Mouse (Mus musculus) forebrain, embryonic 16.5 days (tissue): ENCODE results near the gene Tdp1. TPM values are rescaled to one million over a fixed set of nuclear protein-coding genes. Genes with fewer than 3 reads are reported as not detected.
A peak's percentile ranks its signal among the peaks of the same experiment; 100 is the strongest.

ENCODE experiments used
- ATAC-seq: fragments of 200-750 bp; cut with Nextera tagmentation; 2 replicates; pipeline ENCODE4 v1.8.0; 2017; ENCODE audit warnings: mild to moderate bottlenecking, moderate library complexity
- H3K27ac ChIP-seq: fragments of 300-500 bp; sonication (generic); 2 replicates; pipeline ENCODE4 v1.5.1; 2014; ENCODE audit warnings: low read length, control low read depth
- H3K27me3 ChIP-seq: fragments of 300-500 bp; sonication (generic); replicated peaks from 2 replicates; pipeline ENCODE4 v1.6.1; 2014; ENCODE audit warnings: low read length; ENCODE audit not compliant: control insufficient read depth, insufficient read depth
- H3K36me3 ChIP-seq: fragments of 300-500 bp; sonication (generic); 2 replicates; pipeline ENCODE4 v1.6.1; 2014; ENCODE audit not compliant: control insufficient read depth, insufficient read depth
- H3K4me1 ChIP-seq: fragments of 300-500 bp; sonication (generic); replicated peaks from 2 replicates; pipeline ENCODE4 v1.6.1; 2014; ENCODE audit warnings: low read length; ENCODE audit not compliant: control insufficient read depth, insufficient read depth
- H3K4me2 ChIP-seq: fragments of 300-500 bp; sonication (generic); 2 replicates; pipeline ENCODE4 v1.6.1; 2014; ENCODE audit warnings: mild to moderate bottlenecking, low read length, control low read depth
- H3K4me3 ChIP-seq: fragments of 300-500 bp; sonication (generic); replicated peaks from 2 replicates; pipeline ENCODE4 v1.5.1; 2014; ENCODE audit warnings: mild to moderate bottlenecking, low read length, control low read depth
- H3K9ac ChIP-seq: fragments of 300-500 bp; sonication (generic); replicated peaks from 2 replicates; pipeline ENCODE4 v1.6.1; 2014; ENCODE audit warnings: low read depth, low read length, control low read depth
- H3K9me3 ChIP-seq: fragments of 300-500 bp; sonication (generic); 2 replicates; pipeline ENCODE4 v1.6.1; 2016; ENCODE audit warnings: low read length; ENCODE audit not compliant: control insufficient read depth
- WGBS: fragments of 180-500 bp; shearing (Covaris S2); extraction: QIAGEN DNeasy Blood & Tissue Kit; methylation state at CpG from one replicate; pipeline ENCODE4 v1.1.7; 2014; 5-methylcytosine and 5-hydroxymethylcytosine counted together
- polyA plus RNA-seq: library from polyadenylated mRNA; unstranded; fragments of >200 nt; fragmentation: Nextera tagmentation; extraction: Ambion mirVana; gene quantifications from 2 replicates; pipeline ENCODE4 v1.2.1, GENCODE M21; 2015

Gene Tdp1
- polyA plus RNA-seq, 1 experiment from 2014 or later = 73.7 TPM

DNA sequence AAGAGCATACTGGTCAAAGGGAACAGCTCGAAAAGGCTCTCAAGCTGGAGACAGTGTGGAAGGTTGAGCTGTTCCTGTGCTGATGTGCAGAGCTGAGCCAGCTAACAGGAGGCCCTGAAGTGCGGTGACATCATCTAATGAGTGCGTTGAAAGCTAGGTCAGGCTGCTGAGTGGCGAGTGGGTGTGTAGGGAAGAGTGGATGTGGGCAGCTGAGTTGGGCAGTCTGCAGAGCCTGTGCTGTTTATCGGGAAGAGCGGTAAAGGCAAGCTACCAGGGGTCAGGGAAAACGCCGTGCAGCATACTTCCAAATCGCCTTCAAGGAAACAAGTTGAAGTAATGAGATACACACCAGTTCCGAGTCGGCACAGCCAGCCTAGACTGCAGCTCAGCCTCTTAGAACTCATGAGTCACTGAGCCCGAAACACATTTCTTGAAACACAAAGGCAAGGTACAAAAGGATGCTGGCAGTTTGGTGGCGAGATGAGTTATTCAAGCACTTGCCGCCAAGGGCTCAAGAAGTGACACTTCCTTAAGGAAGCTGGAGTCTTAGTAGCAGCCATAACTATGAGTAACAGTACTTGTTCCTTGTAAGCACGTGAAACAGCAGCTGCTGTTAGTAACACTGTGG is 33.6 kb downstream of the Tdp1 start:
- H3K9me3 ChIP-seq = no peaks in the 10 kb centered on the region
- no peaks in the 10 kb centered on the region for H3K27me3 ChIP-seq
- H3K4me3 ChIP-seq = no peak overlapping the region
- no peak for ATAC-seq
- WGBS = 86% methylated on average over 15 of the region's 15 CpGs
- H3K4me2 ChIP-seq = no peak overlapping the region
- H3K9ac ChIP-seq = no peak overlapping the region
- H3K4me1 ChIP-seq = peaks cover 3% of the 10 kb centered on the region
- H3K27ac ChIP-seq = no peak overlapping the region
- peaks cover 17% of the 10 kb centered on the region; the same call in 1 of the 2 replicates for H3K36me3 ChIP-seq

DNA sequence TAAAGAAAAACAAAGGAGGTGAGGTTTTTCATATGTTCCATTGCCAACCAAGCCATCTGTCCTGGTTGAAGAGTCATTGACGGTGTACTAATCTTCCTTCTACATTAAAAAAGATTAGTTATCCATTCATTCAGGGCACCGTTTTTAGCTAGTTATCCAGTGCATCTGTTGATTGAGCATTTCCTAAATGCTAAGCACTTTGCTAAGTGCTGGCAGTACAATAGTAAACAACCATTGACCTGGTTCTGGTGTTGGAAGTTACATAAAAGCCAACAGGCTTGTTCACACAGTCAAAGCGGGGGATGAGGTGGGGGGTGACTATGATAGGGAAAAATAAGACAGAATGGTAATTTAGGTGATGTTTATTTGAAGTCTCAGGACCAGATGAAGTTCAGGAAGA is 35.3 kb downstream of the Tdp1 start:
- Histone ChIP-seq H3K9ac (no peak overlapping the region), H3K4me1 (peaks cover 12% of the 10 kb centered on the region), H3K27me3 (no peaks in the 10 kb centered on the region), H3K9me3 (no peaks in the 10 kb centered on the region), H3K27ac (no peak overlapping the region), H3K4me2 (no peak overlapping the region), H3K4me3 (no peak overlapping the region), H3K36me3 (peaks cover 13% of the 10 kb centered on the region; the same call in 1 of the 2 replicates)
- no peak for ATAC-seq
- WGBS = 82% methylated on average over 3 of the region's 3 CpGs

DNA sequence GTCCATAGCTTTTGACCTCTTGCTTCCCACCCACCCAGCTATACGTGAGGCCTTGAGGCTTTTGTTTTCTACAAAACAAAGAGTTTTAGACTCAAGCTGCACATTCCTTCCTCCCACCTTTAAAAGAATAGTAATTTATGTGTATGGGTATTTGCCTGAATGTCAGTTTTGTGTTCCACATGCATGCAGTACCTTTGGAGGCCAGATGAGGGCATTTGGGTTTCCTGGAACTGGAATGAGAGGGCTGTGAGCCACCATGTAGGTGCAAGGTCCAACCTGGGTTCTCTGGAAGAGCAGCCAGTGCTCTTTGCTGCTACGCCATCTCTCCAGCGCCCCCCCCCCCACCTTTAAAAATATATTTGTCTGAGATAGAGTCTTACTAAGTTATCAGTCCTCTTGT is 36.7 kb downstream of the Tdp1 start:
- Histone ChIP-seq H3K27me3 (no peaks in the 10 kb centered on the region), H3K4me3 (no peak overlapping the region), H3K4me2 (no peak overlapping the region), H3K4me1 (peaks cover 12% of the 10 kb centered on the region), H3K27ac (no peak overlapping the region), H3K36me3 (peaks cover 9% of the 10 kb centered on the region; the same call in 1 of the 2 replicates), H3K9ac (no peak overlapping the region), H3K9me3 (no peaks in the 10 kb centered on the region)
- no peak for ATAC-seq
- WGBS = 77% methylated on average over 3 of the region's 3 CpGs

DNA sequence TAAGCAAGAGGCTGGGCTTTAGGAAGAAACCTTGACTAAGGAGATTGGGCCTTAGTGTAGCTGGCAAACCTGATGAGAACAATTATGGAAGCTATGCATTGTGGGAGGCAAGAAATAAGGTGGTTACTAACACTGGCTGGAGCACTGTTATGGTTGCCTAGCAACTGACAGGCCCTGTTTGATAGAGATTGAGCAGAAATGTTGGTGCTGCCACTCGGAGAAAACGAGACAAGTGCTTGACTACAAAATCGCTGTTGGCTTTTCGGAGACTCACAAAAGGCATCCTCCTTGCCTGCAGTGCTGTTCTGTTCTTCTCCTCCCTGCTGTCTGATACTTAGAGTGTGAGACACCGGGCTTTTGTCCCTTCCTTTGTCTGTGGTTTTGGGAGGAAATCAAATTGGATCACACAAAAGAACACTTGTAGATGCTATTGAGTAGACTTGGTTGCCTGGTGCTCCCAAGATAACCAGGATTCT is 38.9 kb downstream of the Tdp1 start:
- 6% methylated on average over 5 of the region's 5 CpGs for WGBS

DNA sequence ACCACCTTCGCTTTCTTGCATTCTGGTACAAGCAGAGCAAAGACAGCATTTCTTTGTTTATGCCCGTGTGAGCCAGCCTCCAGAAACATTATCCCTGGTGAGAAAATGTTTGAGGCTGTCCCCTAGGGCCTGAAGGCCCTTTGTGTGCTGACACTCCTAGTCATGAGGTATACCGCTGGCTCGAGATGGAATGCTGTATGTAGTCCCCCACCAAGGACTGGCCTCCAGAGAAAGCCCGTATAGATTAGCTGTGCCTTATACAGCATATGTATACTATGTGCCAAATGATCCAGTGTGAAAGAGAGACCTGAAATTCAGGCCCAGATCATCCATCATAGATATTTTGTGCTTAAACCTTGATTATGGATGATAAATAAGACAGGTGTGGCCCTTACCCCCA is 39.4 kb downstream of the Tdp1 start:
- Histone ChIP-seq H3K4me1 (peaks cover 12% of the 10 kb centered on the region), H3K27ac (peak overlapping the region; percentile 63)
- 31% methylated on average over 5 of the region's 5 CpGs for WGBS

More for the DNA sequence above, 38.9 kb downstream of the Tdp1 start:
- H3K4me3 ChIP-seq = no peak overlapping the region
- H3K9me3 ChIP-seq = no peaks in the 10 kb centered on the region
- peak; percentile 90 for ATAC-seq
- peaks cover 12% of the 10 kb centered on the region for H3K4me1 ChIP-seq
- H3K36me3 ChIP-seq = peaks cover 5% of the 10 kb centered on the region; the same call in 1 of the 2 replicates
- H3K27ac ChIP-seq = peak overlapping the region; percentile 63
- H3K27me3 ChIP-seq = no peaks in the 10 kb centered on the region
- H3K9ac ChIP-seq = no peak overlapping the region
- H3K4me2 ChIP-seq = no peak overlapping the region

DNA sequence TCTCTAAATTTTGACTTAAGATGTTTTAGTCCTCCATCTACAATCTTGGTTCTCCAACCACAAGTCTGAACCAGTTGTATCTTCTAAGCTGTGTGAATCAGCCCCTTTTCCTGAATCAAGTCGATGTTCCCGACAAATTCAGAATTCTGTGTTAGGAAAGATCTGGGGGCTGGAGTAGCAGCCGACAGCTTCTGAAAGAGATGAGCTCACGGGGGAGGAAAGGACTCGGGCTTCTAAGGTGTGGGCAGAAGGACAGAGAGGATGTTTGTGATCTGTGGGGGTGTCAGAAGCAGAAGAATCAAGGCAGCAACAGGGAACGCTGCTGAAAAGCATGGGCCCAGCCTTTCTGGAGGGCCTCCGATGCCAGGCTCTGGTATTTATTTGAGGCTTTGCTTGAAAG is 44.0 kb downstream of the Tdp1 start:
- Histone ChIP-seq H3K36me3 (no peaks in the 10 kb centered on the region), H3K4me3 (no peak overlapping the region), H3K9ac (no peak overlapping the region), H3K27me3 (no peaks in the 10 kb centered on the region), H3K4me2 (no peak overlapping the region), H3K27ac (no peak overlapping the region), H3K4me1 (peaks cover 5% of the 10 kb centered on the region), H3K9me3 (no peaks in the 10 kb centered on the region)
- ATAC-seq = no peak
- 91% methylated on average over 7 of the region's 7 CpGs for WGBS

More for the DNA sequence above, 39.4 kb downstream of the Tdp1 start:
- no peak overlapping the region for H3K4me2 ChIP-seq
- H3K36me3 ChIP-seq = peaks cover 3% of the 10 kb centered on the region; the same call in 1 of the 2 replicates
- no peak overlapping the region for H3K4me3 ChIP-seq
- H3K9me3 ChIP-seq = no peaks in the 10 kb centered on the region
- 0 out of 2 replicates have a peak, but pooled peaks have one; percentile 36 for ATAC-seq
- H3K27me3 ChIP-seq = no peaks in the 10 kb centered on the region
- H3K9ac ChIP-seq = no peak overlapping the region

DNA sequence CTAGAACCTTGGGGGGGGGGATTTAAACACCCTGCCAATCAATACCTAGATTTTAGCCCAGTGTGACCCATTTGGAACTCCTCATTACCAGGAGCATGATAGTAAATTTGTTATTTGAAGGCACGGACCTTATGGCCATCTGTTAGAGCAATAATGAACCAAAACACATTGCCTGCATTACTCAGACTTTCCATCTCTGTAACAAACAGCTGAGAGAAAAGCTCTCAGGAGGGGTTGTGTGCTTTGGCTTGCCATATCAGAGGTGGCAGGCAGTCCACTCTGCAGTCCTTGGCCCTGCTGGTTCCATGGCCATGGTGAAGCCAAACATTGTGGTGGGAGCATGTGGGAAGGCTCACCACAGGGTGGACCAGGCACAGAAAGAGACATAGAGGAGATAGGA is 44.8 kb downstream of the Tdp1 start:
- 64% methylated on average over 1 of the region's 1 CpGs for WGBS
- Histone ChIP-seq H3K4me2 (no peak overlapping the region), H3K27me3 (no peaks in the 10 kb centered on the region), H3K27ac (no peak overlapping the region), H3K4me3 (no peak overlapping the region), H3K4me1 (no peaks in the 10 kb centered on the region), H3K9ac (no peak overlapping the region), H3K36me3 (no peaks in the 10 kb centered on the region), H3K9me3 (no peaks in the 10 kb centered on the region)
- no peak for ATAC-seq

DNA sequence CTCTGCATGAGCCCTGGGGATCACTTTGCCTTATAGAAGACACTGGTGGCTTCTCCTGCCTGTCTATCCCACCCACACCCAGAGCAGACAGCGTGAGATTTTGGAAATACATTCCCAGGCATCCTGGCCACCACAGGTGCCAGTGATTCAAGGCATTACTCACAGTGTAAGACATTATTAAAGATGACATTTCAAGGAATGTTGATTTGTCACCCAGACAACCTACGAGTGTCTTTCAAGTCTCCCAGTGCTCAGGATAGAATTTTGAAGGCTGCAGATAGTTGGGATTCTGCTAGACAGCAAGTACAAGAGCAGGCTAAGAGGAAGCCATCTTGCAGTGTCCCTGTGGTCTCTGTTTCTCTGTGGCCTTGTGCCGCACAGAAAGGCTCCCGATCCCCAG is 47.9 kb downstream of the Tdp1 start:
- Histone ChIP-seq H3K9ac (no peak overlapping the region), H3K36me3 (no peaks in the 10 kb centered on the region), H3K27ac (no peak overlapping the region), H3K4me1 (no peaks in the 10 kb centered on the region), H3K4me2 (no peak overlapping the region), H3K9me3 (no peaks in the 10 kb centered on the region), H3K4me3 (no peak overlapping the region), H3K27me3 (no peaks in the 10 kb centered on the region)
- WGBS = 95% methylated on average over 4 of the region's 4 CpGs
- ATAC-seq = no peak

DNA sequence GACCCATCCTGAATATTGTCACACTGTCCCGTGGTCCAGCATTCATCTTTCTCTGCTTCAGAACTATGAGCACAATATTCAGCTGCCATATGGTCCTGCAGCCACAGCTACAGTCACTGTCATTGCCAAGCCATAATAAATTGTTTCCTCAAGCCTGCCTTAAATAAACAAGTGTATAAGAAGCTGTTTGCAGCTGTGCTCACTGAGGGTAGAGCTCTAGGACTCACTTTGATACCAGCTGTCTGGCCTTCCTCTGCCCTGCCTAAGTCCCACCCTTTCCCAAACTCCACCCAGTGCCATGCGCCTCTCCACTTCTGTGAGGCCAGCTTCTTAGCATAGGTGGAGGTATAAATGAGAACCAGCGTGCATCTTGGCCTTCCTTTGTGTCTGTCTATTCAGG is 49.3 kb downstream of the Tdp1 start:
- Histone ChIP-seq H3K9ac (no peak overlapping the region), H3K4me1 (no peaks in the 10 kb centered on the region), H3K27ac (no peak overlapping the region), H3K36me3 (no peaks in the 10 kb centered on the region), H3K9me3 (no peaks in the 10 kb centered on the region), H3K4me2 (no peak overlapping the region), H3K4me3 (no peak overlapping the region), H3K27me3 (no peaks in the 10 kb centered on the region)
- no peak for ATAC-seq
- WGBS = 85% methylated on average over 3 of the region's 3 CpGs
